Mouse (Mus musculus) heart, embryonic 14.5 days (tissue): ENCODE results near the gene Olfr1499. TPM values are rescaled to one million over a fixed set of nuclear protein-coding genes. Genes with fewer than 3 reads are reported as not detected.
"Not testable (repeated sequence)": the region's sequence is repeated elsewhere in the genome, so short reads cannot be mapped to it uniquely, and the experiment has no call there.

ENCODE experiments used
- ATAC-seq: fragments of 200-750 bp; cut with Nextera tagmentation; 2 replicates; pipeline ENCODE4 v1.8.0; 2017; ENCODE audit warnings: low read depth, moderate TSS enrichment; ENCODE audit not compliant: insufficient number of reproducible peaks, insufficient read depth, low FRiP score
- H3K27ac ChIP-seq, 2 experiments: fragments of 200-500 bp in 1 of 2; fragments of 300-500 bp in 1 of 2; sonication (generic) in 1 of 2; replicated peaks in 1 of 2; 2 replicates each; pipeline ENCODE4 v1.5.1; 2012 to 2014; ENCODE audit warnings: low read depth in 2 of 2, low read length in 2 of 2, control low read depth in 1 of 2, mild to moderate bottlenecking in 1 of 2, mixed read lengths in 1 of 2; ENCODE audit not compliant: control insufficient read depth in 1 of 2, insufficient read depth in 1 of 2
- H3K27me3 ChIP-seq: fragments of 300-500 bp; sonication (generic); 2 replicates; pipeline ENCODE4 v1.6.1; 2014; ENCODE audit warnings: mild to moderate bottlenecking, low read length, control low read depth; ENCODE audit not compliant: control insufficient read depth, insufficient read depth
- H3K36me3 ChIP-seq: fragments of 300-500 bp; sonication (generic); 2 replicates; pipeline ENCODE4 v1.6.1; 2014; ENCODE audit warnings: mild to moderate bottlenecking, control low read depth, low read length, mixed read lengths; ENCODE audit not compliant: control insufficient read depth, insufficient read depth
- H3K4me1 ChIP-seq, 2 experiments: fragments of 200-500 bp in 1 of 2; fragments of 300-500 bp in 1 of 2; sonication (generic) in 1 of 2; 2 replicates each; pipeline ENCODE4 v1.6.1; 2012 to 2014; ENCODE audit warnings: low read length in 2 of 2, control low read depth in 1 of 2, mixed read lengths in 1 of 2; ENCODE audit not compliant: control insufficient read depth in 2 of 2, insufficient read depth in 2 of 2
- H3K4me2 ChIP-seq: fragments of 300-500 bp; sonication (generic); 2 replicates; pipeline ENCODE4 v1.6.1; 2014; ENCODE audit warnings: mild to moderate bottlenecking, low read length
- H3K4me3 ChIP-seq, 2 experiments: fragments of 200-500 bp in 1 of 2; fragments of 300-500 bp in 1 of 2; sonication (generic) in 1 of 2; 2 replicates each; pipeline ENCODE4 v1.5.1; 2012 to 2014; ENCODE audit warnings: low read length in 2 of 2, mild to moderate bottlenecking in 2 of 2, control low read depth in 1 of 2, low read depth in 1 of 2, moderate library complexity in 1 of 2; ENCODE audit not compliant: control insufficient read depth in 1 of 2, insufficient read depth in 1 of 2
- H3K9ac ChIP-seq: fragments of 300-500 bp; sonication (generic); 2 replicates; pipeline ENCODE4 v1.6.1; 2014; ENCODE audit warnings: mild to moderate bottlenecking, low read length
- H3K9me3 ChIP-seq: fragments of 300-500 bp; sonication (generic); 2 replicates; pipeline ENCODE4 v1.6.1; 2016; ENCODE audit warnings: low read length, control low read depth; ENCODE audit not compliant: control insufficient read depth
- WGBS: fragments of 180-500 bp; shearing (Covaris S2); extraction: QIAGEN DNeasy Blood & Tissue Kit; methylation state at CpG from one replicate; pipeline ENCODE4 v1.1.7; 2014; 5-methylcytosine and 5-hydroxymethylcytosine counted together
- polyA plus RNA-seq: library from polyadenylated mRNA; unstranded; fragments of >200 nt; fragmentation: Nextera tagmentation; extraction: Ambion mirVana; gene quantifications from 2 replicates; pipeline ENCODE4 v1.2.1, GENCODE M21; 2014

Olfr1499 gene
- polyA plus RNA-seq = not detected in 2 replicates

- ATAC-seq = no peak
- Histone ChIP-seq H3K36me3 (no peaks in the 10 kb centered on the region), H3K4me1 (no peaks in the 10 kb centered on the region), H3K9ac (no peak within 1 kb of the TSS), H3K27me3 (no peaks in the 10 kb centered on the region), H3K9me3 (no peaks in the 10 kb centered on the region), H3K4me2 (no peak within 1 kb of the TSS), H3K4me3 (no peak within 1 kb of the TSS), H3K27ac (no peak within 1 kb of the TSS)
Observed at GRCm38 (mm10) chr19:13819347-13819746, at the start of gene Olfr1499. TSS of gene Olfr1499 (minus strand) at chr19:13819447.

- ATAC-seq = no peak
- H3K36me3 ChIP-seq = no peaks in the 10 kb centered on the region
- H3K4me3 ChIP-seq = no peak within 1 kb of the TSS
- no peaks in the 10 kb centered on the region for H3K9me3 ChIP-seq
- H3K4me1 ChIP-seq = no peaks in the 10 kb centered on the region
- no peaks in the 10 kb centered on the region for H3K27me3 ChIP-seq
- no peak within 1 kb of the TSS for H3K27ac ChIP-seq
- H3K9ac ChIP-seq = no peak within 1 kb of the TSS
- 58% methylated on average over 1 of the region's 1 CpGs for WGBS
- no peak within 1 kb of the TSS for H3K4me2 ChIP-seq
Observed at GRCm38 (mm10) chr19:13861495-13861894, 42.2 kb upstream of the Olfr1499 start, which contains the start of gene Olfr1502. TSS of gene Olfr1502 (plus strand) at chr19:13861795.

GRCm38 (mm10) chr19:13850592-13850991, 31.3 kb upstream of the Olfr1499 start, which contains the start of gene Olfr1501:
TSS of gene Olfr1501 (minus strand) at chr19:13850692.
- H3K36me3 ChIP-seq, H3K27me3 ChIP-seq, H3K27ac ChIP-seq, ATAC-seq, H3K4me3 ChIP-seq, H3K9ac ChIP-seq, H3K4me2 ChIP-seq, H3K9me3 ChIP-seq, H3K4me1 ChIP-seq: not testable (repeated sequence)

- H3K4me2 ChIP-seq = no peak within 1 kb of the TSS
- H3K9me3 ChIP-seq = no peaks in the 10 kb centered on the region
- H3K9ac ChIP-seq = no peak within 1 kb of the TSS
- H3K27me3 ChIP-seq = no peaks in the 10 kb centered on the region
- no peaks in the 10 kb centered on the region for H3K36me3 ChIP-seq
- no peak within 1 kb of the TSS for H3K4me3 ChIP-seq
- no peak within 1 kb of the TSS for H3K27ac ChIP-seq
- no peaks in the 10 kb centered on the region for H3K4me1 ChIP-seq
- ATAC-seq = no peak
Observed at GRCm38 (mm10) chr19:13830388-13830787, 11.1 kb upstream of the Olfr1499 start, which contains the start of gene Olfr1500. TSS of gene Olfr1500 (minus strand) at chr19:13830488.

- Histone ChIP-seq H3K27ac (no peak overlapping the region), H3K9ac (no peak overlapping the region), H3K4me1 (no peaks in the 10 kb centered on the region), H3K4me3 (no peak overlapping the region), H3K27me3 (no peaks in the 10 kb centered on the region), H3K9me3 (no peaks in the 10 kb centered on the region), H3K36me3 (no peaks in the 10 kb centered on the region), H3K4me2 (no peak overlapping the region)
- 76% methylated on average over 3 of the region's 3 CpGs for WGBS
- no peak for ATAC-seq
Observed at GRCm38 (mm10) chr19:13828447-13828846, 9.2 kb upstream of the Olfr1499 start.

GRCm38 (mm10) chr19:13820847-13821246, 1.6 kb upstream of the Olfr1499 start:
- 46% methylated on average over 5 of the region's 5 CpGs for WGBS

GRCm38 (mm10) chr19:13818827-13819226, 420 bp downstream of the Olfr1499 start:
- Histone ChIP-seq H3K4me3 (no peak overlapping the region), H3K4me2 (no peak overlapping the region), H3K9ac (no peak overlapping the region), H3K9me3 (no peaks in the 10 kb centered on the region), H3K4me1 (no peaks in the 10 kb centered on the region), H3K36me3 (no peaks in the 10 kb centered on the region), H3K27me3 (no peaks in the 10 kb centered on the region), H3K27ac (no peak overlapping the region)
- no peak for ATAC-seq
- WGBS = 24% methylated on average over 5 of the region's 5 CpGs

More at GRCm38 (mm10) chr19:13820847-13821246, 1.6 kb upstream of the Olfr1499 start:
- Histone ChIP-seq H3K9me3 (no peaks in the 10 kb centered on the region), H3K27ac (no peak overlapping the region), H3K4me1 (no peaks in the 10 kb centered on the region), H3K4me3 (no peak overlapping the region), H3K9ac (no peak overlapping the region), H3K27me3 (no peaks in the 10 kb centered on the region), H3K4me2 (no peak overlapping the region), H3K36me3 (no peaks in the 10 kb centered on the region)
- no peak for ATAC-seq

- 60% methylated on average over 2 of the region's 2 CpGs for WGBS
- Histone ChIP-seq H3K36me3 (no peaks in the 10 kb centered on the region), H3K27me3 (no peaks in the 10 kb centered on the region), H3K4me1 (no peaks in the 10 kb centered on the region), H3K4me2 (no peak overlapping the region), H3K9me3 (no peaks in the 10 kb centered on the region), H3K9ac (no peak overlapping the region), H3K4me3 (no peak overlapping the region), H3K27ac (no peak overlapping the region)
- ATAC-seq = no peak
Observed at GRCm38 (mm10) chr19:13812823-13813222, 6.4 kb downstream of the Olfr1499 start.
